Mouse (Mus musculus): ENCODE results near the gene Bmp5.

Bmp5 gene

GRCm38 (mm10) chr9:75846010-75846409 is 70.8 kb downstream of the Bmp5 start:
- DNase-seq: no peak

GRCm38 (mm10) chr9:75850670-75851228 is 75.6 kb downstream of the Bmp5 start:
- no peak for DNase-seq

GRCm38 (mm10) chr9:75858161-75858560 is 83.0 kb downstream of the Bmp5 start:
- no peak for DNase-seq

GRCm38 (mm10) chr9:75858939-75859338 is 83.8 kb downstream of the Bmp5 start:
- DNase-seq: no peak

- no peak for DNase-seq
Measured at GRCm38 (mm10) chr9:75870332-75871177, 95.4 kb downstream of the Bmp5 start.

- DNase-seq: no peak
Measured at GRCm38 (mm10) chr9:75876333-75876732, 101.2 kb downstream of the Bmp5 start.

- DNase-seq: peak; percentile 78 to 84
Measured at GRCm38 (mm10) chr9:75883481-75884190, 108.5 kb downstream of the Bmp5 start.

GRCm38 (mm10) chr9:75886801-75887544 is 111.8 kb downstream of the Bmp5 start:
- DNase-seq: no peak

- DNase-seq: no peak
Measured at GRCm38 (mm10) chr9:75896918-75897317, 121.8 kb downstream of the Bmp5 start.

GRCm38 (mm10) chr9:75898022-75898421 is 122.9 kb downstream of the Bmp5 start:
- no peak for DNase-seq

GRCm38 (mm10) chr9:75901219-75901618 is 126.1 kb downstream of the Bmp5 start:
- DNase-seq: peak; percentile 45 to 52

- DNase-seq: peak; percentile 39 to 56
Measured at GRCm38 (mm10) chr9:75905497-75905896, 130.3 kb downstream of the Bmp5 start.

GRCm38 (mm10) chr9:75910112-75910799 is 135.1 kb downstream of the Bmp5 start:
- DNase-seq: peak; percentile 52 to 70

GRCm38 (mm10) chr9:75911542-75911941 is 136.4 kb downstream of the Bmp5 start:
- no peak for DNase-seq

- no peak for DNase-seq
Measured at GRCm38 (mm10) chr9:75916027-75916426, 140.9 kb downstream of the Bmp5 start.

GRCm38 (mm10) chr9:75927196-75927880 is 152.2 kb downstream of the Bmp5 start:
- no peak for DNase-seq

- DNase-seq: no peak
Measured at GRCm38 (mm10) chr9:75928068-75928467, 152.9 kb downstream of the Bmp5 start.

- DNase-seq: no peak
Measured at GRCm38 (mm10) chr9:75944663-75945062, 169.5 kb downstream of the Bmp5 start.

All from cerebellum, postnatal 14 days (tissue).